In genomic region chr6:146387039-146387713, GRCm38 (mm10) we compare ENCODE assay signal across 9 mouse cellular contexts.
DNase-seq lines count a peak whose midpoint lies in the region; ATAC-seq and TF ChIP-seq lines count a peak whose summit lies in the region.
"Had no signal": no experiment of that assay in that cellular context is flagged by ENCODE, and none has a peak within 500 bp of the region (broad histone marks: within the 10 kb centered on the region; RNA-seq: fewer than 3 reads in every experiment).

No protein-coding gene starts in this region.

- no peak overlapping the region for H3K4me2 ChIP-seq in midbrain, embryonic 11.5 days
- H3K4me2 ChIP-seq in midbrain, postnatal 0 days (ENCODE audit: low read depth, low read length, poor library complexity, severe bottlenecking), result no peak overlapping the region
- H3K4me2 ChIP-seq in forebrain, embryonic 15.5 days (replicated peaks), result no peak overlapping the region
- no peak overlapping the region for H3K4me2 ChIP-seq in neural tube, embryonic 14.5 days (ENCODE audit: low read depth, low read length)

- no peaks in the 10 kb centered on the region for H3K36me3 ChIP-seq in midbrain, embryonic 11.5 days (ENCODE audit: control insufficient read depth, insufficient read depth, low read length)
- H3K36me3 ChIP-seq in midbrain, postnatal 0 days (ENCODE audit: insufficient read depth, low read length), result no peaks in the 10 kb centered on the region
- no peaks in the 10 kb centered on the region for H3K36me3 ChIP-seq in forebrain, embryonic 15.5 days
- no peaks in the 10 kb centered on the region for H3K36me3 ChIP-seq in neural tube, embryonic 14.5 days (ENCODE audit: control insufficient read depth, insufficient read depth, low read length)

- H3K9ac ChIP-seq in midbrain, embryonic 11.5 days (ENCODE audit: low read length), result no peak overlapping the region
- no peak overlapping the region for H3K9ac ChIP-seq in midbrain, postnatal 0 days (replicated peaks; ENCODE audit: low read length, poor library complexity, severe bottlenecking)
- no peak overlapping the region for H3K9ac ChIP-seq in forebrain, embryonic 15.5 days (replicated peaks)
- H3K9ac ChIP-seq in neural tube, embryonic 14.5 days (replicated peaks; ENCODE audit: low read depth, low read length), result no peak overlapping the region

- ATAC-seq in midbrain, embryonic 11.5 days (ENCODE audit: low FRiP score), result peak; percentile 76
- ATAC-seq in midbrain, postnatal 0 days (ENCODE audit: low FRiP score), result no peak
- ATAC-seq in forebrain, embryonic 15.5 days (replicated peaks), result peak; percentile 87
- ATAC-seq in neural tube, embryonic 14.5 days (ENCODE audit: low read depth), result peak; percentile 68; the same call in 1 of the 2 replicates
- no peak for ATAC-seq in granulocyte monocyte progenitor cell, adult 5-6 weeks (replicated peaks; ENCODE audit: poor library complexity, severe bottlenecking)

- no peak for DNase-seq in midbrain, embryonic 11.5 days (ENCODE audit: low spot score, missing footprints)
- DNase-seq in midbrain, postnatal 0 days (ENCODE audit: low spot score), result no peak
- DNase-seq in brain, embryonic 14.5 days (ENCODE audit: low read depth), result peak; percentile 70
- no peak for DNase-seq in gastrocnemius, adult 18-20 months (ENCODE audit: low spot score)
- DNase-seq: cerebellum, postnatal 25 days; lung, adult 2 months had no signal

- no peaks in the 10 kb centered on the region for H3K27me3 ChIP-seq in midbrain, embryonic 11.5 days (ENCODE audit: control insufficient read depth, insufficient read depth, low read length)
- H3K27me3 ChIP-seq in midbrain, postnatal 0 days (ENCODE audit: insufficient read depth, low read length), result no peaks in the 10 kb centered on the region
- H3K27me3 ChIP-seq in forebrain, embryonic 15.5 days, result no peaks in the 10 kb centered on the region
- H3K27me3 ChIP-seq in neural tube, embryonic 14.5 days (ENCODE audit: control insufficient read depth, insufficient read depth, low read length), result no peaks in the 10 kb centered on the region

- no peak overlapping the region for H3K27ac ChIP-seq in midbrain, embryonic 11.5 days (ENCODE audit: low read depth, low read length)
- no peak overlapping the region for H3K27ac ChIP-seq in midbrain, postnatal 0 days (ENCODE audit: low read depth, low read length)
- no peak overlapping the region; the same call in 1 of the 2 replicates for H3K27ac ChIP-seq in forebrain, embryonic 15.5 days (replicated peaks)
- H3K27ac ChIP-seq in neural tube, embryonic 14.5 days (ENCODE audit: low read depth, low read length), result peak overlapping the region; percentile 16; the same call in 1 of the 2 replicates

- 47% methylated on average over 6 of the region's 6 CpGs for WGBS in midbrain, embryonic 11.5 days
- WGBS in midbrain, postnatal 0 days, result 34% methylated on average over 6 of the region's 6 CpGs
- WGBS in forebrain, embryonic 15.5 days, result 20% methylated on average over 6 of the region's 6 CpGs
- 15% methylated on average over 6 of the region's 6 CpGs for WGBS in neural tube, embryonic 14.5 days

- no peak overlapping the region for H3K4me3 ChIP-seq in midbrain, embryonic 11.5 days (ENCODE audit: low read depth, low read length)
- H3K4me3 ChIP-seq in midbrain, postnatal 0 days (ENCODE audit: low read depth, low read length), result no peak overlapping the region
- H3K4me3 ChIP-seq in forebrain, embryonic 15.5 days, result no peak overlapping the region
- no peak overlapping the region for H3K4me3 ChIP-seq in neural tube, embryonic 14.5 days (ENCODE audit: low read depth, low read length)

- no peak for TF ChIP-seq CTCF in midbrain, postnatal 0 days (IDR thresholded peaks at IDR 0.05)
- TF ChIP-seq CTCF in brain, embryonic 14.5 days (IDR thresholded peaks at IDR 0.05; ENCODE audit: borderline replicate concordance, extremely low read depth, insufficient read depth, insufficient read length), result no peak

- H3K9me3 ChIP-seq in midbrain, embryonic 11.5 days (ENCODE audit: control insufficient read depth, low read length), result no peaks in the 10 kb centered on the region
- H3K9me3 ChIP-seq in midbrain, postnatal 0 days (ENCODE audit: low read length), result no peaks in the 10 kb centered on the region
- H3K9me3 ChIP-seq in forebrain, embryonic 15.5 days, result no peaks in the 10 kb centered on the region
- no peaks in the 10 kb centered on the region for H3K9me3 ChIP-seq in neural tube, embryonic 14.5 days (ENCODE audit: control insufficient read depth, low read length)

- H3K4me1 ChIP-seq in midbrain, embryonic 11.5 days (ENCODE audit: control insufficient read depth, insufficient read depth, low read length), result 0 out of 2 replicates have a peak, but pooled peaks cover 2% of the 10 kb centered on the region
- peaks cover 8% of the 10 kb centered on the region for H3K4me1 ChIP-seq in midbrain, postnatal 0 days (ENCODE audit: insufficient read depth, low read length)
- peaks cover 15% of the 10 kb centered on the region; the same call in 1 of the 2 replicates for H3K4me1 ChIP-seq in forebrain, embryonic 15.5 days
- H3K4me1 ChIP-seq in neural tube, embryonic 14.5 days (ENCODE audit: control insufficient read depth, insufficient read depth, low read length), result no peaks in the 10 kb centered on the region

- TF ChIP-seq POLR2A in brain, embryonic 14.5 days (IDR thresholded peaks at IDR 0.05; ENCODE audit: borderline replicate concordance, extremely low read depth, insufficient read depth, insufficient read length, poor library complexity, severe bottlenecking), result no peak

Comparison
In these comparisons a context has a peak if more than half of its experiments do, and no peak if none do; other contexts are left out.
1. ATAC-seq: peak in midbrain, embryonic 11.5 days (single experiment), forebrain, embryonic 15.5 days (single experiment) and neural tube, embryonic 14.5 days (single experiment); none in midbrain, postnatal 0 days (single experiment) and granulocyte monocyte progenitor cell, adult 5-6 weeks (single experiment).